Mouse (Mus musculus) lung, postnatal 0 days (tissue): ENCODE results near the gene Pfas. TPM values are rescaled to one million over a fixed set of nuclear protein-coding genes. Genes with fewer than 3 reads are reported as not detected.

ENCODE experiments used
- ATAC-seq: fragments of 200-750 bp; cut with Nextera tagmentation; 2 replicates; pipeline ENCODE4 v1.8.0; 2017; ENCODE audit warnings: moderate library complexity
- DNase-seq: peaks from one replicate; pipeline ENCODE4 v3.0.0-alpha.2; 2016; ENCODE audit warnings: low spot score
- H3K27ac ChIP-seq: fragments of 300-500 bp; sonication (generic); 2 replicates; pipeline ENCODE4 v1.5.1; 2014; ENCODE audit warnings: antibody characterized with exemption, mild to moderate bottlenecking, low read length, mixed read lengths
- H3K27me3 ChIP-seq: fragments of 300-500 bp; sonication (generic); replicated peaks from 2 replicates; pipeline ENCODE4 v1.6.1; 2014; ENCODE audit warnings: low read length, mixed read lengths; ENCODE audit not compliant: insufficient read depth
- H3K36me3 ChIP-seq: fragments of 300-500 bp; sonication (generic); 2 replicates; pipeline ENCODE4 v1.6.1; 2014; ENCODE audit warnings: low read length, mixed read lengths; ENCODE audit not compliant: insufficient read depth
- H3K4me1 ChIP-seq: fragments of 300-500 bp; sonication (generic); 2 replicates; pipeline ENCODE4 v1.6.1; 2014; ENCODE audit warnings: antibody characterized with exemption, low read depth, low read length, mixed read lengths; ENCODE audit not compliant: insufficient read depth
- H3K4me2 ChIP-seq: fragments of 300-500 bp; sonication (generic); replicated peaks from 2 replicates; pipeline ENCODE4 v1.6.1; 2014; ENCODE audit warnings: low read depth, mild to moderate bottlenecking, low read length, moderate library complexity, mixed read lengths
- H3K4me3 ChIP-seq: fragments of 300-500 bp; sonication (generic); 2 replicates; pipeline ENCODE4 v1.5.1; 2014; ENCODE audit warnings: low read depth, low read length
- H3K9ac ChIP-seq: fragments of 300-500 bp; sonication (generic); replicated peaks from 2 replicates; pipeline ENCODE4 v1.6.1; 2014; ENCODE audit warnings: low read depth, mild to moderate bottlenecking
- H3K9me3 ChIP-seq: fragments of 300-500 bp; sonication (generic); 2 replicates; pipeline ENCODE4 v1.6.1; 2016; ENCODE audit warnings: low read length, mixed read lengths
- CTCF ChIP-seq: IDR thresholded peaks from 2 replicates; pipeline ENCODE4 v1.5.1; 2016; ENCODE audit warnings: antibody characterized with exemption, mild to moderate bottlenecking
- EP300 ChIP-seq: IDR thresholded peaks from 2 replicates; pipeline ENCODE4 v1.6.1; 2016; ENCODE audit warnings: antibody characterized with exemption, mild to moderate bottlenecking, control low read depth
- WGBS: fragments of 180-500 bp; shearing (Covaris S2); extraction: QIAGEN DNeasy Blood & Tissue Kit; methylation state at CpG from one replicate; pipeline ENCODE4 v1.1.7; 2014; 5-methylcytosine and 5-hydroxymethylcytosine counted together
- polyA plus RNA-seq: library from polyadenylated mRNA; unstranded; fragments of >200 nt; fragmentation: Nextera tagmentation; extraction: Ambion mirVana; gene quantifications from 2 replicates; pipeline ENCODE4 v1.2.1, GENCODE M21; 2015

The Pfas gene
- polyA plus RNA-seq, 1 experiment from 2014 or later: 7.0 TPM

GRCm38 (mm10) chr11:69047592-69047991, 39.3 kb upstream of the Pfas start:
- Histone ChIP-seq H3K9me3 (no peaks in the 10 kb centered on the region), H3K27ac (no peak overlapping the region), H3K4me2 (no peak overlapping the region), H3K4me3 (no peak overlapping the region), H3K36me3 (no peaks in the 10 kb centered on the region), H3K9ac (no peak overlapping the region), H3K27me3 (no peaks in the 10 kb centered on the region), H3K4me1 (no peaks in the 10 kb centered on the region)
- WGBS: 73% methylated on average over 12 of the region's 12 CpGs
- TF ChIP-seq EP300 (no peak), CTCF (no peak)
- ATAC-seq (no peak), DNase-seq (no peak)

- peak overlapping the region; percentile 79 for H3K4me3 ChIP-seq
- ATAC-seq: no peak
- H3K4me2 ChIP-seq: peak overlapping the region; percentile 99
- H3K27ac ChIP-seq: no peak overlapping the region
- WGBS: 6% methylated on average over 9 of the region's 9 CpGs
- H3K4me1 ChIP-seq: no peaks in the 10 kb centered on the region
- no peaks in the 10 kb centered on the region for H3K36me3 ChIP-seq
- TF ChIP-seq EP300: no peak
- TF ChIP-seq CTCF: no peak
- H3K9me3 ChIP-seq: no peaks in the 10 kb centered on the region
- H3K9ac ChIP-seq: peak overlapping the region; percentile 33
- no peak for DNase-seq
- no peaks in the 10 kb centered on the region for H3K27me3 ChIP-seq
These were observed 38.1 kb upstream of the Pfas start for GRCm38 (mm10) chr11:69046395-69046774.

- TF ChIP-seq CTCF (peak; percentile 6; the same call in 1 of the 2 replicates), EP300 (no peak)
- ATAC-seq (peak; percentile 78), DNase-seq (peak; percentile 96)
- no peaks in the 10 kb centered on the region for H3K9me3 ChIP-seq
- under 1% methylated on average over 48 of the region's 54 CpGs for WGBS
- H3K9ac ChIP-seq: peak within 1 kb of the TSS; percentile 33
- peak within 1 kb of the TSS; percentile 79 for H3K4me3 ChIP-seq
- peak within 1 kb of the TSS; percentile 99 for H3K4me2 ChIP-seq
- no peaks in the 10 kb centered on the region for H3K4me1 ChIP-seq
- H3K27ac ChIP-seq: peak within 1 kb of the TSS; percentile 58
- H3K27me3 ChIP-seq: no peaks in the 10 kb centered on the region
- no peaks in the 10 kb centered on the region for H3K36me3 ChIP-seq
These were observed 37.5 kb upstream of the Pfas start, which contains the start of gene Aurkb for GRCm38 (mm10) chr11:69045531-69046394. Gene Aurkb, plus strand, starts transcription at chr11:69045647.

DNA sequence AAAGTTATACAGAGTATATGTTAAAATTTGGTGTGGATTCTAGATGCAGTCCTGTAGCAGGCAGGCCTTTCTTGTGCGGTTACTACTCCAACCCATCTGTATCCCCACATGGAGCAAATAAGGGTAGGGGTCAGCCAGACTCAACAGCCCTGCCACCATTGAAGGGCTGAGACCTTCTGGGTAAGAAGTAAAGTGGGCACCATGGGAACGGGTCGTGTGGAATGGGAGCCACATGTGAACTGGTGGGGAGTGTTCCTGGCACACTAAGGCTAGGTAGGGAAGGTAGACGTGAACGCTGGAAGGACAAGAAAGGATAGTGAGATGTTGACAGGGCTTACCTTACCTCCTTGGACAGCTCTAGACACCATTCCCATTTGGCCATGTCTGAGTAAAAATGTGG, 29.9 kb upstream of the Pfas start:
- Histone ChIP-seq H3K27me3 (no peaks in the 10 kb centered on the region), H3K9me3 (no peaks in the 10 kb centered on the region), H3K9ac (no peak overlapping the region), H3K4me1 (peaks cover 6% of the 10 kb centered on the region), H3K27ac (no peak overlapping the region), H3K36me3 (0 out of 2 replicates have a peak, but pooled peaks cover 8% of the 10 kb centered on the region), H3K4me2 (no peak overlapping the region), H3K4me3 (no peak overlapping the region)
- no peak for DNase-seq
- ATAC-seq: no peak
- WGBS: 70% methylated on average over 5 of the region's 5 CpGs
- no peak for TF ChIP-seq EP300
- no peak for TF ChIP-seq CTCF

DNA sequence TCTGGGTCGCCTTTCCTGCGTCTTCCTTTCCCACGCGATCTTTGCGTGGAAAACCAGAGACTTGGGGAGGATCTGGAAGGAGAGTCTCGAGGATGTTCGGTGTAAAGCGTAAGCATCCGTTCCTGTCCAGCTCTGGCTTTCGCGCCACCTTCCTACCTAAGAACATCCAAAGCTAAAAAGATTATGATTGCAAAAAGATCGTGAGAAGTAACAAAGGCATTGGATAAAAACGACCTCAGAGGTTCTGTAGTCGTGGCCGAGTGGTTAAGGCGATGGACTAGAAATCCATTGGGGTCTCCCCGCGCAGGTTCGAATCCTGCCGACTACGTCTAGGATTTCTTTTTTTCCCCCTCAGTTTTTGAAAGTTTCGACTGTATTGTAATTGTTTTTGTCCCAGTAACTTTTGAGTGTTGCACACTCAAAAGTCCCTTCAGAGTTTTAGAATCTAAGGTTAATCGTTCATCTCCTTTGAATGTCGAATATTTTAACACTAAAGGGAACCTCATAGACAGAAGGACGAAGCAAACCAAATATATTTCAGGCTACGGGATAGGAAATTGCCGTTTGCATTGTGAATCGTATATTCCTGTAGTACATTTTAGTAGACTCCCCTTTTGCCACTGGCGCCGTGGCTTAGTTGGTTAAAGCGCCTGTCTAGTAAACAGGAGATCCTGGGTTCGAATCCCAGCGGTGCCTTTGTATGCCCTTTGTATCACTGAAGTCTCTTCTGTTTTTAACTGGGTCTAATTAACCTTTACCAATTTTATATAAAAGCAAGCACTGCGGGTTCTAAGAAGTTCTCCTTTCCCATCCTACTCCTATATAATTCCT, 29.2 kb upstream of the Pfas start:
- peak; percentile 63 for TF ChIP-seq EP300
- TF ChIP-seq CTCF: no peak
- Histone ChIP-seq H3K27me3 (no peaks in the 10 kb centered on the region), H3K36me3 (0 out of 2 replicates have a peak, but pooled peaks cover 8% of the 10 kb centered on the region), H3K4me2 (peak overlapping the region; percentile 65), H3K4me1 (peaks cover 6% of the 10 kb centered on the region), H3K4me3 (peak overlapping the region; percentile 67), H3K9me3 (no peaks in the 10 kb centered on the region), H3K9ac (peak overlapping the region; percentile 58), H3K27ac (peak overlapping the region; percentile 73)
- peak; percentile 30 for ATAC-seq
- under 1% methylated on average over 34 of the region's 34 CpGs for WGBS
- peak; percentile 82 for DNase-seq
